Mouse (Mus musculus) spleen, adult 2 months (tissue): ENCODE results near the gene Cdh24.

Experiments
- CTCF ChIP-seq: fragments of 200-500 bp; IDR thresholded peaks from 2 replicates; pipeline ENCODE4 v1.5.1; 2011; ENCODE audit warnings: mild to moderate bottlenecking, inconsistent platforms; ENCODE audit not compliant: insufficient read depth, insufficient read length, insufficient replicate concordance; ENCODE audit errors: extremely low read depth
- POLR2A ChIP-seq: fragments of 200-500 bp; IDR thresholded peaks from 2 replicates; pipeline ENCODE4 v1.6.1; 2011; ENCODE audit warnings: low read depth, low read length, inconsistent platforms

GRCm38 (mm10) chr14:54583681-54584338 is 57.4 kb downstream of the Cdh24 start:
- TF ChIP-seq CTCF (peak; percentile 47; the same call in 1 of the 2 replicates), POLR2A (no peak)
